Mouse (Mus musculus) kidney, adult 9 months (tissue): ENCODE measurements around the gene Apba3.

Source experiments
- DNase-seq: peaks from one replicate; pipeline ENCODE4 v3.0.0; 2022

Gene Apba3

GRCm38 (mm10) chr10:81306837-81307682, 40.3 kb downstream of the Apba3 start:
- DNase-seq: no peak

- DNase-seq: no peak
These were observed 42.8 kb downstream of the Apba3 start for GRCm38 (mm10) chr10:81309571-81309970.

GRCm38 (mm10) chr10:81313581-81313980, 46.8 kb downstream of the Apba3 start:
- no peak for DNase-seq

- peak; percentile 21 for DNase-seq
These were observed 47.4 kb downstream of the Apba3 start for GRCm38 (mm10) chr10:81314201-81314600.

GRCm38 (mm10) chr10:81315587-81315986, 48.8 kb downstream of the Apba3 start:
- DNase-seq: no peak

GRCm38 (mm10) chr10:81316338-81317060, 49.7 kb downstream of the Apba3 start:
- peak; percentile 61 for DNase-seq

- DNase-seq: peak; percentile 75
These were observed 50.5 kb downstream of the Apba3 start for GRCm38 (mm10) chr10:81317273-81317672.

GRCm38 (mm10) chr10:81318589-81319329, 52.0 kb downstream of the Apba3 start:
- DNase-seq: peak; percentile 48

GRCm38 (mm10) chr10:81319330-81319699, 52.6 kb downstream of the Apba3 start:
- peak; percentile 43 for DNase-seq

GRCm38 (mm10) chr10:81319741-81320549, 53.2 kb downstream of the Apba3 start:
- no peak for DNase-seq

GRCm38 (mm10) chr10:81320550-81321347, 54.0 kb downstream of the Apba3 start, which contains the start of gene Cactin:
Gene Cactin (plus strand): TSS chr10:81321103.
- peak; percentile 100 for DNase-seq

- DNase-seq: no peak
These were observed 54.7 kb downstream of the Apba3 start for GRCm38 (mm10) chr10:81321436-81321835.

GRCm38 (mm10) chr10:81322444-81322843, 55.7 kb downstream of the Apba3 start:
- DNase-seq: peak; percentile 33
